ENCODE assay signal across 9 mouse cellular contexts in the genomic region with DNA sequence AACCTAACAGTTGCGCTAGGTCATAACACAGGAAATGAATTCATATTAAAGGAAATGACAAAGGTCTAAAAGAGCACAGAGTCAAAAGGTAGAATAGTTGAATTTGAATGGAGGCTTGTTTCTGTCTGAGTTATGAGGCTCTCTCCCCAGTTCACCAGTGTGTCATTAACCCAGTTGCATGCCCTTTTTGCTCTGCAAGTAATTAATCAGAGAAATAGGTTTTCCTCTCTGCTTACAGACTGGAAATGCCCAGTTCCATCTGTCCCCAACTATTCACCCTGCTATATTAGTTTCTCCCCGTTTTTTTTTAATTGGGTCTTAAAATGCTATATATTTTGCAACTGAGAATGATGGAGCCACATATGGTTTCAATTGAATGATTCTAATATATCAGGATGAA.
"Had no signal": no experiment of that assay in that cellular context is flagged by ENCODE, and none has a peak within 500 bp of the region (broad histone marks: within the 10 kb centered on the region; RNA-seq: fewer than 3 reads in every experiment).

No protein-coding gene starts in this region.

- DNase-seq: kidney, adult 9 months; kidney, postnatal 14 days; layer of hippocampus, postnatal 36 days; lung, adult 18-20 months; thymus, adult 18-20 months; thymus, postnatal 14 days had no signal

- ATAC-seq: intestine, postnatal 0 days; midbrain, embryonic 13.5 days had no signal

- H3K4me3 ChIP-seq: midbrain, embryonic 13.5 days had no signal

- H3K9ac ChIP-seq: liver, embryonic 14.5 days; midbrain, embryonic 13.5 days had no signal

- H3K9me3 ChIP-seq: midbrain, embryonic 13.5 days had no signal

- H3K27ac ChIP-seq: liver, embryonic 14.5 days; midbrain, embryonic 13.5 days had no signal

- H3K4me2 ChIP-seq: midbrain, embryonic 13.5 days had no signal

- H3K27me3 ChIP-seq: midbrain, embryonic 13.5 days had no signal

- H3K36me3 ChIP-seq: midbrain, embryonic 13.5 days had no signal

- H3K4me1 ChIP-seq: midbrain, embryonic 13.5 days had no signal
